Mouse (Mus musculus) B cell, adult 2 months (primary cell): Measurements from ENCODE around the gene AU021092.

Experiments used
- DNase-seq, 2 experiments: peaks; one replicate each; pipeline ENCODE4 v3.0.0; 2022

AU021092 gene

DNA sequence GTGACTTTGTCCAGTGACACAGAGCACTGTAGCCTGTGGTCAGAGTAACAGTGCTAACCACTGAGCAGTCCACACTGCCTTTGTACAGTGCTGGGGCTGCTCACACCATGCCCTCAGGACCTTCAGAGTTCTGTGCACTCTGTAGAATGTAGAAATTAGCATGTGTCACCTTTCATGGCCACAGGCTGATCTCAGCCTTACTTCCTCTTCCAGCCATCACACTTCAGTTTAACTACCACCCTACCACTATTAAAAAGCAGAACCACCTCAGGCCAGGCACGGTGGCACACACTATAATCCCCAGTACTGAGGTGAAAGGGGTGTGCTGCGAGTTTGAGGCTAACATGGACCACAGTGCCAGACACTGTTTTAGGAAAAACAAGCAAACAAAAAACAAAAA, 11.7 kb downstream of the AU021092 start:
- peak; percentile 40 to 48 for DNase-seq

DNA sequence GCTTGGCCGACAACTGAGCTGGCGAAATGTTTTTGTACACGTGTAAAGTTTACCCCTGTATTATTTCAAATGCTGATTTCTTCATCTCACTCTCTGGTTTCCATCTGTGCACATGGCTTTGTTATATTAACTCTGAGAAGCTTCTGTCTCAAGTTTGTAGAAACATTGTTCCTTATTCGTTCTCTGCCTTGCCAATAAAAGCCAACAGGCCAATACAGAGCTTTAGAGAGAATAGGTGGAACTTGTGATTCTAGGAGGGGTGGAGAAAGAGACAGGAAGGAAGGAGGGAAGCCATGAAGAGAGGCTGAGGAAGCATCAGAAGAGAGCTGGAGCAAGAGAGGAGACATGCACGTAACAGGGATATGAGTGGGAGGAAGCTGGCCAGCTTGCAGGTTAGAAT, 16.0 kb downstream of the AU021092 start:
- no peak for DNase-seq

DNA sequence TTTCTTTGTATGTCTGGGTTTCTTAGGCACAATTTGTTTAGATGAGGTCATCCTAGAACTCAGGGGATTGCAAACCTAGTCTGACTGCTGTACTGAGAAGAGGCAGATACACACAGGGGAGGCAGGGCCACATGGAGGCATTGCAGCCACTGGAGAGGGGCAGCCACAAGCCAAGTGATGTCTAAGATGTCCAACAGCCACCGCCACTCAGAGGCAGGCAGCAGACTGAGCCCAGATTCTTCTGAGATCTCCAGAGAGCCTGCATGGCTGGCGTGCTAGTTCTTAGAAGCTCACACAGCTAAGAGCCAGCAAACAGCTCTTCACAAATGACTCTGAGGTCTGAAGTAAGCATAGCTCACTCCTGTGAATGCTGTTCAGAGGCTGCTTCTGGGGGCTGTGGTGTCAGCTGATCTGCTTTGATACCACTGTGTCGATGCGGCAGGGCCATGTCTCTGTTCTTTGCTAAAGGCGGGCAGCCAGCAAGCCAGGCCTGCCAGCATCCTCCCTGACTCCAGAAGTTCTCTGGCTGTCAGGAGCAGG, 16.6 kb downstream of the AU021092 start:
- no peak for DNase-seq

DNA sequence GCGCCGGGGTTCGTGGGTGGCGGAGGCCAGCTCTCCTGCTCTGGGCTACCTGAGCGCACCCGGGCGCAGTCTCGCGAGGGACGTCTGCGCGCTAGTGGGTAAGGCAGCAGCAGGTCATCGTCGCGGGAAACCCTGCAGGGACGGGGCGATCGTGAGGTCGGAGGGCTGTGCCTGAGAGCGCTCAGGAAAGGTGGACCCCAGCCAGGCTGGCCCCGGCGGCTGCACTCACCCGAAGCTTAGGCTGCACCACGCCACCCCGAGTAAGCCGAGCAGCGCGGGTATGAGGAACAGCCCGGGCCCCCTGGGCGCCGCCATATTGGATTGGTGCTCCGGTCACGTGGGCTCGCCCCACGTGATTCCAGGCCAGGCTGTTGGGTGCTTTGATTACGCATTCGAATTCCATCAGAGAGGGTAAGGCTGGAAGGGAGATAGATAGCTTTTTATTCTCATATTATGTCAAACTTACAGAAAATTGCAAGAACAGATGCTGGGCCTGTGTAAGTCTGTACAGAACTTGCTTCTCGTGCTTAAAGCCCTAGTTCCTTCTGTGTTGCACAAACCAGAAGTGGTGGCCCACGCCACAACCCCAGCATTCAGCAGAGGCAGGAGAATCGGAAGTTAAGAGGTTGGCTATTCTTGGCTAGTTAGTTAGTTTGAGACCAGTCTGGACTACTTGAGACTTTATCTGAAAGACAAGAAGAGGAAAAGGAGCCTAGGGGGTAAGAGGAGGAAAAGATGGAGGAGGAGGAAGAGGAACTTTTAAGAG, 18.2 kb downstream of the AU021092 start, which contains the start of gene Nagpa:
Gene Nagpa (minus strand): TSS at position 345 of the 766 bp plus-strand sequence.
- peak; percentile 83 to 84 for DNase-seq

DNA sequence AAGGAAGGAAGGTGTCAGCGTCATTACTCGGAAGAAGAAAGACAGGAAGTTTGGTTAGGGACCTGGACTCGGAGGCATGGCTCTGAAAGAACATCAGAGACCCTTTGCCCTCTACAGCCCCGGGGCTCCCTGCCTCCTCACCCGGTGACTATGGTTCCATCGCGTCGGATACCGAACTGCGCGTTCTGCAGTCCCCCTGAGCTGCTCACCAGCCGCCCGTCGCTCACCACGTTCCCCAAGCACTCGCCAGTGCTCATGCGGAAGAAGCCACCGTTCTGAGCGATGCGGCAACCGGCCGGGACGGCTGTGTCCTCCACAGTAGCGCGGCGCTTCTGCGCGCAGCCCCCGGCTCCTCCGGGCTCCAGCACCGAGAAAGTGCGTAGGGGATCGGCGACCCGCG, 18.9 kb downstream of the AU021092 start:
- DNase-seq, result peak; percentile 38 to 50

DNA sequence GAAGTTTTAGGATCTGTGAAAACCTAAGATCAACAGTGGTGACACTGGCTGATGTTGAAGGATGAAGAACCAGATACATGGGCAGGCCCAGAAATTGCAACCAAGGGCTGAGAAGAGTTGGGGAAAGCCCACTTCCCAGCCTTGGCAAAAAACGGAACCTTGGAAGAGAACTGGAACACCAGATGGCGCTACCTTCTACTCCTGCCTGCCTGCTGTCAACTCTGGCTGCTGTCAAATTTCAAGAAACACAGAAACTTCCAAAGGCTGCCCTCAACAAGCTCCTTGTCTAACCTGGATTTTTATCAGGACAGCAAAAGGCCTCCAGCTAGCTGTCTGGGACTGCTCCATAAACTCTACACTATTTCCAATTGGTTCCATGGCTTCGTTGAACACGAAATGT, 19.4 kb downstream of the AU021092 start:
- peak; percentile 44 to 49 for DNase-seq

DNA sequence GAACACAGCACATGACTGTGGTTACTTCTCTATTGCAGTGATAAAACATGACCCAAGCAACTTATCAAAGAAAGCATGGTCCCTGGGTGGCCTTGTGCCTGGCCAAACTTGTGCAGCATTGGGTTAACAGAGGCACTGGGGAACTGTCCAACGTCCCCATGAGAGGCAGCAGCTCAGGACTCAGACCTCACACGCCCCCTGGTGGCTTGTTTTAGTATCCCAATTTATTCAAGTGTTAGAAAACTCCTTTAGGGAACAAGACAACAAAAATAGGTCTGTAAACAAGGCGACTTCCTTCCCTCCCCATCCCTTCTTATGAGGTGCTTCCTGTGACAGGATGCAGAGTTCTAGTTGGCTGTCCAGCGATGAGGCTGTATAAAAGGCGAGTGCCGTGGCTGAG, 27.0 kb downstream of the AU021092 start:
- peak; percentile 76 to 80 for DNase-seq

DNA sequence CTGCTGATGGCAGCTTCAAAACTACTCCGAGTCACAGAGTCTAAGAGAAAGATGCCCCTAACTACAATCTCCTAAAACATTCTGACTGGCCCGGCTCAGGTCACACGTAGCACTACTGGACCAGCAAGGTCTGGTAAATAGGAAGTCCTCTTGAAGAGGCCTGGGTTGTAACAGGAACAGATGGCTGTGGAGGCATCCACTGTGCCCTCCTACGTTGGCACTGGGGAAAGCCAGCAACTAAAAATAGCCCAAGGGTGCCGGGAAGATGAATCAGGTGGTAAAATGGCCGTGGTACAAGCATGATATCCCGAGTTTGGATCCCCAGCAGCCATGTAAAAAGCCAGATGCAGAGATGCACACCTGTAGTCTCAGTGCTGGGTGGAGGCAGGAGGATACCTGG, 35.9 kb downstream of the AU021092 start:
- no peak for DNase-seq

DNA sequence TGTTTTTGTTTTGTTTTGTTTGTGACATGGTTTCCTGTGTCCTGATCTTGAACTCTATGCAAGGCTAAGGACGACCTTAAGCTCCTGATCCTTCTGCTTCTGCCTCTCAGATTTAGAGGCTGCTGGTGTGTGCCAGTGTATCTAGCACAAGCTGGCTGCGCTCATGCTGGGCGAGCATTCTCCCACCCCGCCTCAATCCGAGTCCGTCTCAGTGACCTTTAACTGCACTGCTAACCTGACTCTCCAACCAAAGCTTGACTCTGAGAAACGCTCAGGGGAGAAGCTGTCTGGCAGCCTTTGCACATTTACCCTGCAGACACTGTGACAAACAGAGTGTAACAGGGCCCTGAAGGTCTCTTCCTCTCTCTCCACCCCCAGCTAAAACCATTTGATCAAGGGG, 36.4 kb downstream of the AU021092 start:
- DNase-seq, result no peak

DNA sequence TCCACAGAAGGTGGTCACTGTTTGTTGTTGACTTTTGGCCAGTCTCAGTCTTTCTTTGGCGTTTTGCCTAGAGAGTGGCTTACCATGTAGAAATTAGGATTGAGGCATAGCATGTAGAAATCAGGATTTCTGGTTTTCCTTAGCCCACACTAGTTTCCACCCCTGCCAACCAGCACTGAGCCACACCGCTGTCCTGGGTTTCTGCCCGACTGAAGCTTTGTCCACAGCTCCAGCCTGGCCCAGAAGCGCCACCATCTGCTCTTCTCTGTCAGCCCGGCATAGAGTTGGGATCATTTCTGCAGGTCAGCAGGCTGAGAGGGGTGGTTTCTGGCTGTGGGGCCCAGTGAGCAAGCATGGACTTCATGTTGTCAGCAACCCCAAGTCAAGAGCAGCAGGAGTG, 37.1 kb downstream of the AU021092 start:
- DNase-seq, result no peak

DNA sequence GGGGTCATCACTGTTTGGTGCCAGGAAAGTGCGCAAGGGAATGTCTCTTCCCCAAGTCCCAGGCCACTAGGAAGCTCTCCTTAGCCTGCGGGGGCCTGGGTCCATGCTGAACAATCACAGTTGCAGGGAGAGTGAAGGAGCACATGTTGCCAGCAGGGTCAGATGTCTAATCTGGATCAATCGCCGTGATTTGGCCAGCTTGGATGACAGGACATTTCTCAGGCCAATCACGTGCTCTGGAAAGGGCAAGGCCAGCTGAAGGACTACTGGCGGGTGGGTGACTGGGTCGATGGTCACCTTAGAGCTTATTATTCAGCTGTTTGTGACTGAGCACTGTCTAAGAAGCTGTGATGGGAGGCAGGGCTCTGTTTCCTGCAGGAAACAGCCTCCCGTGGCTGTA, 38.0 kb downstream of the AU021092 start:
- no peak for DNase-seq

DNA sequence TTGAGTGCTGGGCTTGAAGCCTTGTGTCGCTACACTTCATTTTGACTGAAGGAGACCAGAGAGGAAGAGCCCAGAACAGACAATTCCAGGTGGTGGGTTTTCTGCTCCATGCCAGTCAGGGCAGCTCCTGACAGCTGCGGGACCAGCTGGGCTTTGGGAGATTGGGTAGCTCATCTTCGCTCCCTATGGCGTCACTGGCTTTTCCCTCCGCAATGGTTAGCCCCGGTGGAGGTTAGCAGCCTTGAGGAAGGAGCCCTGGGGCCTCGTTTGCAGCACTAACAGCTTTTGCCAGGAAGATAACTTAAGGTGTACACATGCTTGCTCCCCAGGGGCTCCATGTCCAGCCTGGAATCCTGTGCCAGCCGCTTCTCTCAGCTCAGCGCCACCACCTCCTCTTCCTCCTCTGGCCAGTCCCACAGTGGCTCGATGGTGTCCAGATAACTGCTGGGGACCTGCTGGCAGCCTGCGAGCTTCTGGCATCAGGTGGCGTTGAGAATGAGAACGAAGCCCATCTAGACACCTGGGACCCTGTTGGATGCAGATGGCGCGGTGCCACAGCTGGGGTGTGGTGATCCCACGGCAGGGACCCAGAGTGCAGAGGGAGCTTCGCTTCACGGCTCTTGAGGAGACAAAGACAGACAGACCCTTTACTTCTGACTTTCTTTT, 38.7 kb downstream of the AU021092 start:
- DNase-seq, result no peak

DNA sequence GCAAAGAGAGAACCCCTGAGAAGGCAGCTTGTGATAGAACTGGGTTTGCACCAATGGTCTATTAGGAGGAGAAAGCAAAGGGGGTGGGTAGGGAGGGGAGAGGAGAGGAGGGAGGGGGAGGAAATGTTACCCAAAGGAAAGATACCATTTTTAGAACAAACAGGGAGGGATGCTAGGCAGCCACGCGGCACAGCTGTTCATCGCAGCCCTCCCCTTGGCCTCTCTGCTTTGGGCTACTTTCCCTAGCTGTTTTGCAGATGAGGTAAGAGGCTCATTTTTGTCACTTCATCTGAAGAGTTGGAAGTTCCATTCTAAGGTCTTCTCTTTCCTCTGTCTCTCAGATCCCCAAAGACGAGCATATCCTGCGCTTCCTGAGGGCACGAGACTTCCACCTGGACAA, 49.5 kb downstream of the AU021092 start:
- no peak for DNase-seq

DNA sequence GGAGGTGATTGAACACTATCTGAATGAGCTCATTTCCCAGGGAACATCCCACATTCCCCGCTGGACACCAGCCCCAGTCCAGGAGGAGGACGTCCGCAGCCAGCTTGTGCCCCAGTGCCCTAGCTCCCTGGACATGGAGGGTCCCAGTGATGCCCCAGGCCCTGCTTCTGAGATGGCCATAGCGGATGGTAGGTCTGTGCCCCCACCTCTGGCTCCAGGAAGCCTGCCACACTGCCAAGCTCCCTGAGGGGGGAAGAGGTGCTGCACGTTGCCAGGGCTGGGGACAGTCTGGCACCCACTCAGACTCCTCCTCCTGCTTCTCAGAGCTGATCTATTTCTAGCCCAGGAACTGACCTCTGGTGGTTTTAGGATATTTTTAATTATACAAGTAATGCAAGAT, 53.3 kb downstream of the AU021092 start:
- DNase-seq, result no peak

DNA sequence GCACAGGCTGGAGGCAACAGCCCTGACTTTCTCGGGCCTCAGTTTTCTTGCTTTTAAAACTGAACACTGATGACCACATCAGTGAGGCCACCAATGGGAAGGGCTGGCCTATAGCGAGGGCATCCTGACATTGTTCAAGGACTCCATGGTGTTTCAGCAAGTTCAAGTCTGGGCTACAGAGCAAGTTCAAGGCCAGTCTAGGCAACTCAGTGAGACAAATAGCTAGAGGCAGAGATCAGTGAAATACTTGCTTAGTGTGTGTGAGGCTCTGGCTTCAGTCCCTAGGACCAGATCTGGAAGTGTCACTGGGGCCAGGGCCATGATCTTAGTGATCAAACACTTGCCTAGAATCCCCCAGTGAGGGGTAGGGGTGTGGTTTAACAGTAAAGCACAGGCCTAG, 54.1 kb downstream of the AU021092 start:
- no peak for DNase-seq

DNA sequence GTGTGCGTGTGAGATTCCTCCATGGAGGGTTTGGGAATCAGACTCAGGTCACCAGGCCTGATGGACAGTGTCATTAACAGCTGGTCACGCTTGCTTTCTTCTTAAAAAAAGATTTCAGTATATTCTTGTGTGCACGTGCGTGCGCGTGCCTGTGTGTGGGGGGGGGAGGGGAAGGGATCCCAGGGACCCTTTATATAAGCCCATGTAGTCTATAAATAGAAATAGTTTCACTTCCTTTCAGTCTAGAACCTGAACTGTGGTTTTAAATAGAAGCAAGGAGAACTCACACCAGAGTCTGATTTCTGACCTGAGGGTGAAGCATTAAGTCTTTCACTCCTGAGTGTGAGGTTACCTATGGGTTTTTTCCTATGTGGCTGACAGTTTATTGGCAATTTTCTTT, 57.8 kb downstream of the AU021092 start:
- DNase-seq, result peak in 1 of 2 experiments; percentile 11
